Mouse (Mus musculus): Measurements from ENCODE around the gene Syk.

GRCm38 (mm10) chr13:52603704-52604349 lies 20.9 kb downstream of the Syk start:
- TF ChIP-seq CTCF (conservative IDR thresholded peaks at IDR 0.05; ENCODE audit: insufficient read depth, insufficient read length, low read depth, low read length) = no peak
- TF ChIP-seq POLR2A (IDR thresholded peaks at IDR 0.05; ENCODE audit: low read depth, low read length) = no peak
